Mouse (Mus musculus) midbrain, postnatal 0 days (tissue): ENCODE measurements around the gene Upk3bl. TPM values are rescaled to one million over a fixed set of nuclear protein-coding genes. Genes with fewer than 3 reads are reported as not detected.

Source experiments
- ATAC-seq: fragments of 200-750 bp; cut with Nextera tagmentation; 2 replicates; pipeline ENCODE4 v1.8.0; 2017; ENCODE audit warnings: moderate number of reproducible peaks, mild to moderate bottlenecking, moderate TSS enrichment, moderate library complexity; ENCODE audit not compliant: low FRiP score
- DNase-seq: peaks from one replicate; pipeline ENCODE4 v3.0.0-alpha.2; 2015; ENCODE audit warnings: low spot score
- H3K27ac ChIP-seq: fragments of 300-500 bp; sonication (generic); 2 replicates; pipeline ENCODE4 v1.5.1; 2014; ENCODE audit warnings: low read depth, mild to moderate bottlenecking, low read length, mixed read lengths
- H3K27me3 ChIP-seq: fragments of 300-500 bp; sonication (generic); 2 replicates; pipeline ENCODE4 v1.6.1; 2014; ENCODE audit warnings: low read length, control low read depth, mixed read lengths; ENCODE audit not compliant: insufficient read depth
- H3K36me3 ChIP-seq: fragments of 300-500 bp; sonication (generic); 2 replicates; pipeline ENCODE4 v1.6.1; 2014; ENCODE audit warnings: low read length, control low read depth, mixed read lengths; ENCODE audit not compliant: insufficient read depth
- H3K4me1 ChIP-seq: fragments of 300-500 bp; sonication (generic); 2 replicates; pipeline ENCODE4 v1.6.1; 2014; ENCODE audit warnings: mild to moderate bottlenecking, control low read depth, antibody characterized with exemption, low read length, mixed read lengths; ENCODE audit not compliant: insufficient read depth
- H3K4me2 ChIP-seq: fragments of 300-500 bp; sonication (generic); 2 replicates; pipeline ENCODE4 v1.6.1; 2014; ENCODE audit warnings: low read depth, mild to moderate bottlenecking, low read length, mixed read lengths; ENCODE audit not compliant: poor library complexity, severe bottlenecking
- H3K4me3 ChIP-seq: fragments of 300-500 bp; sonication (generic); 2 replicates; pipeline ENCODE4 v1.5.1; 2014; ENCODE audit warnings: low read depth, mild to moderate bottlenecking, low read length, moderate library complexity
- H3K9ac ChIP-seq: fragments of 300-500 bp; sonication (generic); replicated peaks from 2 replicates; pipeline ENCODE4 v1.6.1; 2014; ENCODE audit warnings: mild to moderate bottlenecking, low read length, moderate library complexity, mixed read lengths; ENCODE audit not compliant: poor library complexity, severe bottlenecking
- H3K9me3 ChIP-seq: fragments of 300-500 bp; sonication (generic); 2 replicates; pipeline ENCODE4 v1.6.1; 2016; ENCODE audit warnings: low read length, control low read depth
- CTCF ChIP-seq: IDR thresholded peaks from 2 replicates; pipeline ENCODE4 v1.5.1; 2016; ENCODE audit warnings: antibody characterized with exemption, mild to moderate bottlenecking
- WGBS: fragments of 180-500 bp; shearing (Covaris S2); extraction: QIAGEN DNeasy Blood & Tissue Kit; methylation state at CpG from one replicate; pipeline ENCODE4 v1.1.7; 2014; 5-methylcytosine and 5-hydroxymethylcytosine counted together
- polyA plus RNA-seq: library from polyadenylated mRNA; unstranded; fragments of >200 nt; fragmentation: Nextera tagmentation; extraction: Ambion mirVana; gene quantifications from 2 replicates; pipeline ENCODE4 v1.2.1, GENCODE M21; 2015
- total RNA-seq: library from RNA; depleted of rRNA; stranded (reverse); fragments of >200 nt; gene quantifications from 2 replicates; pipeline ENCODE4 v1.2.3, GENCODE M21; 2014

Gene Upk3bl
- total and polyA plus RNA-seq, 2 experiments from 2014 or later: not detected

GRCm38 (mm10) chr5:136027612-136028311, 26.5 kb upstream of the Upk3bl start:
- 79% methylated on average over 11 of the region's 11 CpGs for WGBS
- no peak for ATAC-seq

GRCm38 (mm10) chr5:136034868-136035267, 19.4 kb upstream of the Upk3bl start:
- no peak for ATAC-seq

More at GRCm38 (mm10) chr5:136027612-136028311, 26.5 kb upstream of the Upk3bl start:
- Histone ChIP-seq H3K4me1 (no peaks in the 10 kb centered on the region), H3K27me3 (no peaks in the 10 kb centered on the region), H3K9ac (no peak overlapping the region), H3K36me3 (peaks cover 69% of the 10 kb centered on the region), H3K9me3 (no peaks in the 10 kb centered on the region), H3K4me3 (no peak overlapping the region), H3K4me2 (no peak overlapping the region), H3K27ac (no peak overlapping the region)
- peak; percentile 19; the same call in 1 of the 2 replicates for TF ChIP-seq CTCF
- DNase-seq: no peak

GRCm38 (mm10) chr5:136035285-136035684, 19.0 kb upstream of the Upk3bl start:
- no peak for TF ChIP-seq CTCF
- Histone ChIP-seq H3K9ac (no peak overlapping the region), H3K4me2 (no peak overlapping the region), H3K27ac (no peak overlapping the region), H3K4me3 (no peak overlapping the region), H3K36me3 (peaks cover 23% of the 10 kb centered on the region), H3K4me1 (no peaks in the 10 kb centered on the region), H3K27me3 (no peaks in the 10 kb centered on the region), H3K9me3 (no peaks in the 10 kb centered on the region)
- DNase-seq (no peak), ATAC-seq (no peak)
- WGBS: 91% methylated on average over 1 of the region's 1 CpGs

More at GRCm38 (mm10) chr5:136034868-136035267, 19.4 kb upstream of the Upk3bl start:
- no peak overlapping the region for H3K4me2 ChIP-seq
- no peak for TF ChIP-seq CTCF
- H3K4me3 ChIP-seq: no peak overlapping the region
- no peak overlapping the region for H3K9ac ChIP-seq
- H3K27me3 ChIP-seq: no peaks in the 10 kb centered on the region
- no peak overlapping the region for H3K27ac ChIP-seq
- DNase-seq: no peak
- H3K36me3 ChIP-seq: peaks cover 28% of the 10 kb centered on the region
- H3K4me1 ChIP-seq: no peaks in the 10 kb centered on the region
- no peaks in the 10 kb centered on the region for H3K9me3 ChIP-seq
- 91% methylated on average over 4 of the region's 4 CpGs for WGBS

- Histone ChIP-seq H3K4me1 (no peaks in the 10 kb centered on the region), H3K4me3 (no peak overlapping the region), H3K4me2 (no peak overlapping the region), H3K9me3 (no peaks in the 10 kb centered on the region), H3K9ac (no peak overlapping the region), H3K27me3 (no peaks in the 10 kb centered on the region), H3K27ac (no peak overlapping the region), H3K36me3 (peaks cover 11% of the 10 kb centered on the region)
- no peak for TF ChIP-seq CTCF
- 75% methylated on average over 1 of the region's 1 CpGs for WGBS
- ATAC-seq: no peak
- no peak for DNase-seq
Measured at GRCm38 (mm10) chr5:136036667-136037066, 17.6 kb upstream of the Upk3bl start.

- H3K36me3 ChIP-seq: no peaks in the 10 kb centered on the region
- WGBS: 87% methylated on average over 17 of the region's 17 CpGs
- H3K27me3 ChIP-seq: no peaks in the 10 kb centered on the region
- H3K4me3 ChIP-seq: no peak within 1 kb of the TSS
- H3K9ac ChIP-seq: no peak within 1 kb of the TSS
- no peaks in the 10 kb centered on the region for H3K9me3 ChIP-seq
- DNase-seq: no peak
- H3K4me2 ChIP-seq: no peak within 1 kb of the TSS
- no peak within 1 kb of the TSS for H3K27ac ChIP-seq
- H3K4me1 ChIP-seq: no peaks in the 10 kb centered on the region
- no peak for TF ChIP-seq CTCF
- ATAC-seq: no peak
Measured at GRCm38 (mm10) chr5:136038258-136039214, 15.8 kb upstream of the Upk3bl start, which contains the start of gene Upk3b. Gene Upk3b, plus strand, starts transcription at chr5:136038496.

- Histone ChIP-seq H3K4me1 (no peaks in the 10 kb centered on the region), H3K36me3 (no peaks in the 10 kb centered on the region), H3K4me3 (no peak overlapping the region), H3K9me3 (no peaks in the 10 kb centered on the region), H3K27ac (no peak overlapping the region), H3K9ac (no peak overlapping the region), H3K4me2 (no peak overlapping the region), H3K27me3 (no peaks in the 10 kb centered on the region)
- 36% methylated on average over 5 of the region's 5 CpGs for WGBS
- no peak for ATAC-seq
- TF ChIP-seq CTCF: no peak
- DNase-seq: peak; percentile 13
Measured at GRCm38 (mm10) chr5:136040210-136040609, 14.1 kb upstream of the Upk3bl start.
